Mouse (Mus musculus) thymus, postnatal 36 days (tissue): ENCODE results near the gene Nfx1.
A peak's percentile ranks its signal among the peaks of the same experiment; 100 is the strongest.
"Not testable (repeated sequence)": the region's sequence is repeated elsewhere in the genome, so short reads cannot be mapped to it uniquely, and the experiment has no call there.

ENCODE experiments used
- DNase-seq, 2 experiments: peaks; one replicate each; pipeline ENCODE4 v3.0.0; 2022; ENCODE audit warnings: mixed read lengths in 2 of 2

Nfx1 gene

DNA sequence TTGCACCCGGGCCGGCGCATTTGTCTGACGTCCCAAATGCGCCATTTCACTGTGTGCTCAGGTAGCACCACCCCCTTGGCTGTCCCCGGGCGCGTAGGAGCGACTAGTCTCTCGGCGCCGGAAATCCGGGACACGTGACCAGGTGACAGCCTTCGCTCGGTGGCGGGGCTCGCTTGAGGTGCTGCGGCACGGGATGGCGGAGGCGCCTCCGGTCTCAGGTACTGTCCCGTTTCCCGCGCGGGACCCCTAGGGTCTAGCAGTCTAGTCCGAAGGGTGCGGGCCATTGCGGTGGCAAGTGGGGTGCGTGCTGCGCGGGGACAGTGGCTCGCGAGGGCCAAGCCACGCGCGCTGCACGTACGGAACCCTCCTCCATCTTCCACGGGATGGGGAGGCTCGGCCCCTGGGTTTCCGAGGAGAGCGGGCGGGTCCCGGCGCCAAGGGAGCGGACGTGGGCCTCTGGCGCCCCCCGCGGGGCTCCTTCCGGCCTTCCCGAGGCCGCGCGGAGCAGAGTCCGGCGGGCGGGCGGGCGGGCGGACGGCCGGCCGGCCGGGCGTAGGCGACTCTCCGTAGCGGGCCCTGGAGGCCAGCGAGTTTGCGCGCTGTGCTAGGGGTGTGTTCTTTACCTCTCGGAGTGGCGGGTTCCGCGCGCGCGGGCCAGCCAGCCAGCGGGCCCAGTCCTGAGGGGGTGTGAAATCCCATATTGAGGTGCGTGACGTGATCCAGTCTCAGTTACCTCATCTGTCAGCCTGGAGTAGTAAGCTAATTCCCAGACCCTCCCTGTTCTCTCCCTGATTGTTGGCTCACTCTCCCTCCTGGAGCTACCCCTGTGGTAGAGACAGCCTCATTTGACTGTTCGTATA is at the start of gene Nfx1:
Gene Nfx1, plus strand, starts transcription at position 65 of the 860 bp plus-strand sequence.
- DNase-seq = peak; percentile 92 to 95

DNA sequence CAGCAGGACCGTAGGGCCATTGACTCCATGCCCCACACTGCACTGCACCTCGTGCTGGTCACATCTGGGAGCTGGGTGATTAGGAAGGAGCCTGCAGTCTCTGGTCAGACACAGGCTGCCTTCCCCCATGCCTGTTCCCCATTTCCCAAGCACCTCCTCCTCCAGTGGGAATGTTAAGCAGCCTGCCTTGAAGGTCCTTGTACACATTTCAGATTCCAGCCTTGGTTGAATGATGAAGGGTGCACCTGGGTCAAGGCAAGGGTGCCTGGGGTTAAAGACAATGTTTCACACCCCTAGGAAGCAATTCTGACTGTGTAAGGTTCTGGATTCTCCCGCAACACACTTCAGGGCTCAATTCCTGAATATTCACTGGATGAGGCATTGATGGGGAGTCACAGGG is 49.4 kb upstream of the Nfx1 start:
- no peak for DNase-seq

DNA sequence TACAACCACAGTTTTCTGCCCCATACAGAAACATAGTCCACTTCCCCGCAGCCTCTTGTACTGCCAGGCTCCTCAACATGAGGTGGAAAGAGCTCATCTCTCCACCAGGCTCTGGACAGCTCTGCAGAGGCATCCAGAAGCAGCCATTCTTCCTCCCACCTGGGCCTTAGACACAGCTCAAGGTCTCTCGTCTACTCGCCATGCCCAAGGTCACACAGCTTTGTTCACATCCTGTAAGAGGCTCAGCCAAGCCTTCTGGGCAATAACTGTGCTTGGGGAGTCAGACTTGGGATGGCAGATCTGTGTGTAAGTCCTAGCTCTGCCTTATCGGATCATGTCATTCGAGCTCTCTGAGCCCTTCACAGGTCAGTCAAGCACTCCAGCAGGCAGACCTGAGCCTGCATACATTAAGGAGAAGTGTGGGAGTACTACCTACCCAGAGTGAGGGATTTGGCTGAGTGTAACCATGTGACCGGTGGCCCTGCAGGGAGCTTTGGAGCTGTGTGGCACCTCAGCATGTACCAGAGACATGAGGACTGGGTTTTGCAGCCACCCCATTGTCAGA is 47.5 kb upstream of the Nfx1 start:
- no peak for DNase-seq

- no peak for DNase-seq
Observed at GRCm38 (mm10) chr4:40925568-40925967, 45.1 kb upstream of the Nfx1 start.

DNA sequence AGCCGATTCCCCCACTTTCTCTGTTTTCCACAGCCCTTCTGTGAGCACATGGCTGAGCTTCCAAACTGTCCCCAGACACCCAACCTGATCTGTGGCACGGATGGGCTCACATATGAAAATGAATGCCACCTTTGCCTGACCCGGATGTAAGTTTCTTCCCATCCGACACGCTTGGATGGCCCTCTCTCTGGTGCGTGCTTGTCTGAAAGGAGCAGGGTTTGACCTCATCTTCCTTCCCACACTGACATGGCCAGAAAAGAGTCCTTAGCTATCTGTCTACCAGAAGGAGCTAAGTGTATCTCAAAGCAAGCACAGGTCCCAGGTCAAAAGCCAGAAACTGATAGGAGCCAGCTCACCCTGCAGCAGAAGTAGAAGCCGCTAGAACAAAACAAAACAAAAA is 41.7 kb upstream of the Nfx1 start:
- no peak for DNase-seq

- DNase-seq = no peak
Observed at GRCm38 (mm10) chr4:40933694-40934093, 37.0 kb upstream of the Nfx1 start.

DNA sequence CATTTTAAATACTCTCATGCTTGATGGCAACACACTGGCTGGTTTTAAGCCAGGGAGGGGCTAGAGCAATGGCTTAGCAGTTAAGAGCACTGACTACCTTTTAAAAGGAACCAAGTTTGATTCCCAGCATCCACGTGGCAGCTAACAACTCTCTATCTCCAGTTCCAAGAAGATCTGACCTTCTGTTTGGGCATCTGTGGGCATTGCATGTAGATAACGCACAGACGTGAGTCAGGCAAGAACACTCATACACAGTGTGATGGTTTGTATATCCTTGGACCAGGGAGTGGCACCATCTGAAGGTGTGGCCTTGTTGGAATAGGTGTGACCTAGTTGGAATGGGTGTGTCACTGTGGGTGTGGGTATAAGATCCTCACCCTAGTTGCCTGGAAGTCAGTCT is 36.3 kb upstream of the Nfx1 start:
- DNase-seq = not testable (repeated sequence)

DNA sequence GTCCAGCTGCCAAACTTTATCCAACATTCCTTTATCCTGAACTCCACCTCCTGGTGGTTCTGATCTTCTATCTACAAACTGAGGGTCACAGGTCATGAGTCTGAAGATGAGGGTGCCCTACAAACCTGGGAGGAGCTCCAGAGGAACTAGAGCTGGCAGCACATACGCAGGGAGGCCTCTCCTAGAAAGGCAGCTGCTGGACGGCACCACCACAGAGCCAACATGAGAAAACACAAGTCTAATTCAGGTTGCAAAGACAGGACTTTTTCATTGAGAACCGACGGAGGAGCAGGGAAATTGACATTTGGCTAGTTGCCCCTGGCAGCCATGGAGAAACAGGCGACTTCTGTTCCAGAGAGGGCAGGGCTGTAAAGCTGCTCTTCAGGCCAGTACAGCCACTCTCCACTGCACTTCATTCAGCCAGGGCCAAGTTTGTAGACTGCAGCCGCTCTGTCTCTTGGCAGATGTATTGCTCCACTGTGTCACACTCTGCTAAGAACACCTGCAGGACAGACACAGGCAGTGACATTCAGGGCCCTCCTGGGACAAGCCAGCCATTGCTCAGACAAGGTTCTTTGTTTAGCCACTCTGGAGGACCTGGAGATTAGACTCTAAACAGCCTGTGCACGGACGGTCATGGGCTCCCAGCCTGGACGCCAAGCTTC is 34.4 kb upstream of the Nfx1 start:
- DNase-seq = no peak

DNA sequence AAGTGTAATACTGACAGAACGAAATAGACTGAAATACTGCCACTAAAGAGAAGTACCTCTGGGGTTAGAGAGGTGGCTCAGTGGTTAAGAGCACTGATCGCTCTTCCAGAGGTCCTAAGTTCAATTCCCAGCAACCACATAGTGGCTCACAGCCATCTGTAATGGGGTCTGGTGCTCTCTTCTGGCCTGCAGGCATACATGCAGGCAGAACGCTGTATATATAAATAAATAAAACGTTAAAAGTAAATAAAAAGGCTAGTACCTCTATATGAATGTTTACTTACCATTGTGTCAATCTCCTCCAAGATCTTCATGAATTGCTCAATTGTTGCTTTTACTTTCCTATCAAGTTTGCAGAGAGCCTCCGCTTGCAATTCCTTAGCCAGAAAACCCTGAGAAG is 31.9 kb upstream of the Nfx1 start:
- no peak for DNase-seq

- no peak for DNase-seq
Observed at GRCm38 (mm10) chr4:40943651-40944050, 27.1 kb upstream of the Nfx1 start.

- DNase-seq = no peak
Observed at GRCm38 (mm10) chr4:40946516-40947121, 24.1 kb upstream of the Nfx1 start.

GRCm38 (mm10) chr4:40947565-40948159 is 23.0 kb upstream of the Nfx1 start:
- DNase-seq = no peak

- peak; percentile 99 to 100 for DNase-seq
Observed at GRCm38 (mm10) chr4:40948160-40948708, 22.5 kb upstream of the Nfx1 start, which contains the start of the genes Bag1 and Chmp5. Bag1 (minus strand) TSS chr4:40948294. Chmp5 (plus strand) TSS chr4:40948407.

- DNase-seq = peak in 1 of 2 experiments; percentile 18
Observed at GRCm38 (mm10) chr4:40953521-40953920, 17.2 kb upstream of the Nfx1 start.

GRCm38 (mm10) chr4:40955942-40956341 is 14.8 kb upstream of the Nfx1 start:
- DNase-seq = no peak

- no peak for DNase-seq
Observed at GRCm38 (mm10) chr4:40963536-40963935, 7.2 kb upstream of the Nfx1 start.

DNA sequence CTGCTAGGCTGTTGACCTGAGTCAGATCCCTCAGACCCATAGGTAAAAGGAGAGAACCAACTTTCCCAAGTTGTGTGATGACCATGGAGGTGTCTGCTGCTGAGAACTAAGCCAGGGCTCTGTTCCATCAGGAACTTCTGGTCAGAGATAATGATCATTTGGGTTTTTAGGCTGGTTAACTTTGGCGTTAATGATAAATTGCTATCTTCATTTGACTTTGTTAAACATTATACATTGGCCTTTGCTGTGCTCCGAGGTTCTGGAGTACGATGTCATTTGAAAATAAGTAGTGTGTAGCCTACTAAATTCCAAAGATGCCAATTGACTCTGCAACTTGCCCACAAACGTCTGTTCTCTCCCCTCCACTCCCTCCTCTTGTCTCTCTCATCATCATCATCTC is 1.5 kb upstream of the Nfx1 start:
- DNase-seq = no peak

DNA sequence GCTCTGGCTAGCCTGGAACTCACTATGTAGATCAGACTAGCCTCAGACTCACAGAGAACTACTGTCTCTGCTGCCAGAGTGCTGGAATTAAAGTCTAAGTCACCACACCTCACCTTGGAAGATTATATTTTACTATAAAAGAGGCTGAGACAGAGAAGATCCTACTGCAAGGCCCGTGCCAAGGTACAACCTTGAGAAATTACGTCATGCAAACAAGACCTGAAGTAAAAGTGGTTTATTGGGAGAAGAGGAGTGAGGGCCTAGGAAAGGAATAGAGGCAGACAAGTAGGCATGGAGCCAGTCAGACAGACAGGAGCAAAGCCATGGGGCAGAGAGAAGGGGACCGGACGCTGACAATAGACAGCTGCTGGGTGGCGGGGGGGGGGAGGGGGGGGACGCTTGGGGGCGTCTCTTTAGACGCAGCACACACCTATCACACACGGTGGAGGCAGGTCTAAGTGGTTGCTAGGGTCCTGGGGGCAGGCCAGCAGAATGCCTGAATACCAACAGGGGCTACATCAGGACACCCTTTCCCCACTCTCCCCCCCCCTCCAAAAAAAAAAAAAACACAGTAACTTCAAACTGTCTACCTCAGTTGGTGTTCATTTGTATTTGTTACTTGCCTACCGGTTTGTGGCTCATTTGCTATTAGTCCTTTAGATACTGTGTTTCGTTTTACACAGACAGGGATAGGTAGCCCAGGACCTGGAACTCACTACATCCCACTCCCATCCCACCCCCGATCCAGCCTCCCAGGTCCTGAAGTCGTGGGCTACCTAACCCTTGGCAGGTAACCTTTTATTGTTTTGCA is 720 bp upstream of the Nfx1 start:
- DNase-seq = no peak

GRCm38 (mm10) chr4:40970592-40970841 is 189 bp upstream of the Nfx1 start:
- no peak for DNase-seq

GRCm38 (mm10) chr4:40971744-40972143 is 1.0 kb downstream of the Nfx1 start:
- DNase-seq = peak; percentile 28 to 42

DNA sequence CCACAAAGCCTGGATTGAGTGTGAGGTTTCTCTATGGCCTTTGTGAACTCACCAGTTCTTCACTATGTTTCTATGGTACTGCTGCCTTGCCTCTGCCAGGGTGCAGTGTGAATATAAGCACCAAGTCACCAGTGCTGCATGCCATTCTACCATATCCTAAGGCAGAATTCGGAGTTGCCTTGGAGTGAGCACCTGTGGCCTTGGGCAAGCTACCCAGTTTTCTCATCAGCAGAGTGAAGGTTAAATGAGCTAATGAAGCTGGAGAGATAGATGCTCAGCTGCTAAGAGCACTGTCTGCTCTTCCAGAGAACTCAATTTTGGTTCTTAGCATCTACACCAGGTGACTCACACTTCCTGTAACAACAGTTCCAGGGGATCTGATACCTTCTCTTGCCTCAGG is 3.3 kb downstream of the Nfx1 start:
- no peak for DNase-seq

DNA sequence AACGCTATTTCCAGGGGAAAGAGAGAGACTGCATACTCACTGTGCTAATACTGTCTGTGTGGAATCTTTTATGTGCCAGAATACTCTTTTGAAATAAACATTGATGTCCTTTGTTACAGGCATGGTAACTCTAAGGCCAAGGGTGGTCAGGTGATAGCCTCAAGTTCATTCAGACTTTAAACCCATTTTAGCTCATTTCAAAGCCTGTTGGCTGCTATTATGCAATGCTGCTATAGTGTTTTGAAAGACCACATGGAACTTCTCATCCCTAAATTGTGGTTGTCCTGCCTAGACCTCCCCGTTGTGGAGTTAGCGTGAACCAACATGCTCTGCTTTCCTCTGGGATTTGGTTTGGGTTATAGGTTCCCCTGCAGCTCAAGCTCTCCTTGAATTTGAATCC is 5.0 kb downstream of the Nfx1 start:
- no peak for DNase-seq
